Comparison of ENCODE assay signal across 20 mouse cellular contexts in the genomic region with DNA sequence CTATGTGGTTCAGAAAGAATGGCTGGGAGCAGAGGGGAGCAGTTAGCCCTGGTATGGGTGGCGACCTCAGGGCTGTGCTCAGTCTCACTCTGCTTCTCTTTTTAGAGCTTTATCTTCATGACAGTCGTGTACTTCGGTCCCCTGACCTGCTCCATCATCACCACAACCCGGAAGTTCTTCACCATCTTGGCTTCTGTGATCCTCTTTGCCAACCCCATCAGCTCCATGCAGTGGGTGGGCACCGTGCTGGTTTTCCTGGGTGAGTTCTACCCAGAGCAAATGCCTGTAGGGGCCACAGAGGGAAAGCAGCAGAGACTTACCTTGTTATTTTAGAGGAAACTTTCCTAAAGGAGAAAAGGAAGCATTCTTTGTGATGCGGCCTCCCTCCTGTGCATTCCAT.
"Had no signal": no experiment of that assay in that cellular context is flagged by ENCODE, and none has a peak within 500 bp of the region (broad histone marks: within the 10 kb centered on the region; RNA-seq: fewer than 3 reads in every experiment).

No protein-coding gene starts in this region.

- DNase-seq: kidney, adult 2 months; kidney, postnatal 4 days; layer of hippocampus, adult 9-11 months; layer of hippocampus, postnatal 36 days; liver, embryonic 13.5 days; lung, adult 2 months; lung, postnatal 14 days; lung, postnatal 4 days; right cerebral cortex, adult 18-20 months; right cerebral cortex, postnatal 14 days; right cerebral cortex, postnatal 4 days; thymus, adult 2 months; thymus, postnatal 14 days; thymus, postnatal 4 days had no signal

- H3K27me3 ChIP-seq: liver, embryonic 13.5 days; neural tube, embryonic 12.5 days; neural tube, embryonic 15.5 days had no signal

- H3K27ac ChIP-seq: kidney, postnatal 0 days; left cerebral cortex, adult 2 months; liver, embryonic 13.5 days; midbrain, embryonic 12.5 days; neural tube, embryonic 12.5 days; neural tube, embryonic 15.5 days; stomach, postnatal 0 days had no signal

- H3K9ac ChIP-seq: liver, embryonic 13.5 days; midbrain, embryonic 12.5 days; neural tube, embryonic 12.5 days; neural tube, embryonic 15.5 days had no signal

- H3K4me3 ChIP-seq: left cerebral cortex, adult 2 months; liver, embryonic 13.5 days; midbrain, embryonic 12.5 days; neural tube, embryonic 12.5 days; neural tube, embryonic 15.5 days had no signal

- H3K4me2 ChIP-seq: liver, embryonic 13.5 days; midbrain, embryonic 12.5 days; neural tube, embryonic 12.5 days; neural tube, embryonic 15.5 days had no signal

- H3K9me3 ChIP-seq: liver, embryonic 13.5 days; midbrain, embryonic 12.5 days; neural tube, embryonic 12.5 days; neural tube, embryonic 15.5 days had no signal
